Mouse (Mus musculus) embryo, embryonic 11.5 days (tissue): Measurements from ENCODE around the gene Vwce.

Experiments used
- DNase-seq: peaks from one replicate; pipeline ENCODE4 v3.0.0-alpha.2; 2012; ENCODE audit warnings: low read depth, low spot score

Gene Vwce

GRCm38 (mm10) chr19:10645616-10646015 is 11.6 kb downstream of the Vwce start:
- DNase-seq: no peak

- DNase-seq: no peak
Measured at GRCm38 (mm10) chr19:10648156-10648555, 14.1 kb downstream of the Vwce start.

GRCm38 (mm10) chr19:10656058-10656457 is 22.0 kb downstream of the Vwce start:
- no peak for DNase-seq

- no peak for DNase-seq
Measured at GRCm38 (mm10) chr19:10657742-10658141, 23.7 kb downstream of the Vwce start.

- DNase-seq: no peak
Measured at GRCm38 (mm10) chr19:10658406-10658805, 24.4 kb downstream of the Vwce start.

- DNase-seq: no peak
Measured at GRCm38 (mm10) chr19:10661373-10661772, 27.4 kb downstream of the Vwce start.

GRCm38 (mm10) chr19:10661919-10662318 is 27.9 kb downstream of the Vwce start:
- DNase-seq: no peak

- DNase-seq: no peak
Measured at GRCm38 (mm10) chr19:10662665-10663064, 28.7 kb downstream of the Vwce start.

GRCm38 (mm10) chr19:10665093-10665492 is 31.1 kb downstream of the Vwce start:
- no peak for DNase-seq

GRCm38 (mm10) chr19:10665499-10665898 is 31.5 kb downstream of the Vwce start:
- peak; percentile 45 for DNase-seq

- no peak for DNase-seq
Measured at GRCm38 (mm10) chr19:10671319-10671718, 37.3 kb downstream of the Vwce start.

GRCm38 (mm10) chr19:10671854-10672417 is 37.9 kb downstream of the Vwce start:
- DNase-seq: no peak

GRCm38 (mm10) chr19:10673275-10673674 is 39.3 kb downstream of the Vwce start:
- no peak for DNase-seq

- no peak for DNase-seq
Measured at GRCm38 (mm10) chr19:10676656-10677055, 42.6 kb downstream of the Vwce start.

- peak; percentile 60 for DNase-seq
Measured at GRCm38 (mm10) chr19:10677915-10678771, 44.1 kb downstream of the Vwce start, which contains the start of gene Pga5. Gene Pga5 (minus strand): TSS chr19:10678071.

- DNase-seq: no peak
Measured at GRCm38 (mm10) chr19:10678772-10679067, 44.7 kb downstream of the Vwce start.

- DNase-seq: no peak
Measured at GRCm38 (mm10) chr19:10681571-10681970, 47.6 kb downstream of the Vwce start.

- no peak for DNase-seq
Measured at GRCm38 (mm10) chr19:10685081-10685480, 51.1 kb downstream of the Vwce start.

- DNase-seq: no peak
Measured at GRCm38 (mm10) chr19:10685727-10686126, 51.7 kb downstream of the Vwce start.

GRCm38 (mm10) chr19:10688537-10689352 is 54.7 kb downstream of the Vwce start, which contains the start of gene Vps37c:
Gene Vps37c (plus strand): TSS chr19:10688735.
- DNase-seq: peak; percentile 91

- no peak for DNase-seq
Measured at GRCm38 (mm10) chr19:10689470-10690166, 55.6 kb downstream of the Vwce start.

- no peak for DNase-seq
Measured at GRCm38 (mm10) chr19:10690336-10690735, 56.3 kb downstream of the Vwce start.
